Mouse (Mus musculus): Measurements from ENCODE around the gene Anxa3.

Gene Anxa3

GRCm38 (mm10) chr5:96848386-96848785, 55.2 kb downstream of the Anxa3 start:
- DNase-seq, result no peak

- no peak for DNase-seq
These were observed 56.1 kb downstream of the Anxa3 start for GRCm38 (mm10) chr5:96849232-96849631.

GRCm38 (mm10) chr5:96853451-96853850, 60.3 kb downstream of the Anxa3 start:
- no peak for DNase-seq

GRCm38 (mm10) chr5:96854350-96854749, 61.2 kb downstream of the Anxa3 start:
- peak; percentile 38 for DNase-seq

GRCm38 (mm10) chr5:96859938-96860337, 66.8 kb downstream of the Anxa3 start:
- DNase-seq, result no peak

GRCm38 (mm10) chr5:96867171-96867570, 74.0 kb downstream of the Anxa3 start:
- DNase-seq, result no peak

GRCm38 (mm10) chr5:96868893-96869292, 75.8 kb downstream of the Anxa3 start:
- no peak for DNase-seq

GRCm38 (mm10) chr5:96870996-96871395, 77.9 kb downstream of the Anxa3 start:
- peak; percentile 30 for DNase-seq

GRCm38 (mm10) chr5:96878178-96878577, 85.0 kb downstream of the Anxa3 start:
- peak; percentile 43 for DNase-seq

GRCm38 (mm10) chr5:96878851-96879540, 85.9 kb downstream of the Anxa3 start:
- no peak for DNase-seq

- DNase-seq, result no peak
These were observed 87.1 kb downstream of the Anxa3 start for GRCm38 (mm10) chr5:96880231-96880630.

GRCm38 (mm10) chr5:96881118-96881517, 88.0 kb downstream of the Anxa3 start:
- peak; percentile 14 for DNase-seq

GRCm38 (mm10) chr5:96881613-96882012, 88.5 kb downstream of the Anxa3 start:
- DNase-seq, result no peak

- no peak for DNase-seq
These were observed 92.1 kb downstream of the Anxa3 start for GRCm38 (mm10) chr5:96885202-96885601.

GRCm38 (mm10) chr5:96888396-96888795, 95.3 kb downstream of the Anxa3 start:
- no peak for DNase-seq

- no peak for DNase-seq
These were observed 97.2 kb downstream of the Anxa3 start for GRCm38 (mm10) chr5:96890367-96890766.

Measured in kidney, postnatal 10 days (tissue).